Mouse (Mus musculus) thymus, adult 2 months (tissue): ENCODE results near the gene Senp8.

Experiments used
- CTCF ChIP-seq: fragments of 200-500 bp; IDR thresholded peaks from 2 replicates; pipeline ENCODE4 v1.5.1; 2012; ENCODE audit warnings: mild to moderate bottlenecking, control low read depth, low read length, moderate library complexity, borderline replicate concordance; ENCODE audit not compliant: control insufficient read depth, poor library complexity, insufficient read depth; ENCODE audit errors: extremely low read depth
- POLR2A ChIP-seq: fragments of 200-500 bp; IDR thresholded peaks from 2 replicates; pipeline ENCODE4 v1.6.1; 2012; ENCODE audit warnings: mild to moderate bottlenecking, low read length, control low read depth, moderate library complexity; ENCODE audit not compliant: control insufficient read depth, poor library complexity, insufficient read depth; ENCODE audit errors: extremely low read depth

DNA sequence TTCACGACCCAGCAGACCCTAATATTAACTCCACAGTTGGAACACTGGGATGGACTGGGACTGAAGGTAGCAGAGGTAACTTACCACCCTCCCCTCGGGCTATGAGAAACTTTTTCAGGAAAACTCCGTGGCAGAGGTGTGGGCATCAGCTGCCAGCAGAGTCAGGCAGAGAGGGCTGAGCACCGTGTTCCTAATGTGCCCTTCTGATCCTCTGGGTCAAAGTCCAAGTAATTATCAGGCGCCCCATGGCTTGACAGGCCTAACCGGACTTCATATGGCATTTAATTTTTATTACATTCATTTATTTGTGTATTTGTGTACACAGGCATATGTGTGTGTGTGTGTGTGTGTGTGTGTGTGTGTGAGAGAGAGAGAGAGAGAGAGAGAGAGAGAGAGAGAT, 47.4 kb downstream of the Senp8 start:
- no peak for TF ChIP-seq CTCF
- TF ChIP-seq POLR2A: no peak
